Mouse (Mus musculus) adipocyte (in vitro differentiated cells): ENCODE data around the gene Mnt.

ENCODE experiments used
- DNase-seq: peaks from one replicate; pipeline ENCODE4 v3.0.0-alpha.2; 2016; ENCODE audit warnings: low spot score

The Mnt gene

DNA sequence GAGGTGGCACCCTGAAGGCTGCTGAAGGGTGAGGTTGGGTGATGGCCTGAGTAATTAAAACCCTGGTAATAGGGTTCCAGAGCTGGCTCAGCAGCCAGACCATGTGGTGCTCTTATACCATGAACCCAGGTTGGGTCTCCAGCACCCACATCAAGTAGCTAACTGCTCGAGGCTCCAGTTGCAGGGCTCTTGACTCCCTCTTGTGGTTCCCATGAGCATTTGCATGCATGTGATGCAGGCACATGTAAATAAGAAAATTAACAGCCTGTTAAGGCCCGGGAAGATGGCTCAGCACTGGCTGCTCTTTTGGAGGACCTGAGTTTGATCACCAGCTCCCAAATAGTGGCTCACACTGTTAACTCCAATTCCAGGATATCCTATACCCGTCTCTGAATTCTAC lies 15.1 kb downstream of the Mnt start:
- DNase-seq, result no peak

DNA sequence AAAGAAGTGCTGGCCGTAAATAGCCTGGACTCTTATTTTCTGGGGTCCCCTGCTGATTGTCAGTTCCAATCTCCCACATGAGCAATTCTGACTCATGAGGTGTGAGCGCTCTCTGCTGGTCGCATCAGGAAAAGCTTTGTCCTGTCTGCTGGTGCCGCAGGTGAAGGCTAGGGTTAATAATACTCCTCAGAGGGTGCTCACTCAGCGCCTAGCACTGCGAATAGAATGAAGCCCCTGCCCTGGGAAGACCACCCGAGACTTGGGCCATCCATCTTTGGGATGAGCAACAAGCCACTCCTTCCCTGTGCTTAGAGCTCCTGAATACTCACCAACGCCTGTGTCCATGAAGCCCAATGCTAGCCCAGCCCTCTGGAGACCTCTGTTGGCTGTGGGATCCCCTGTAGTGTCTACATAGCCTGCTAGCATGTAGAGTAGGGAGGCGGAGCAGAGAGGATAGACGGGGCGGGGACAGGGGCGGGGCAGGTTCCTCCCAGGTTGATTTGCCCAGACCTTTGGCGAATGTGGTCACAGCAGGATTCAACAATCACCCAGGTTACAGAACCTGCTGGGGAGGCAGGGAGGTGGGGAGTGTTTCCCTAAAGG lies 17.3 kb downstream of the Mnt start:
- peak; percentile 77 for DNase-seq

DNA sequence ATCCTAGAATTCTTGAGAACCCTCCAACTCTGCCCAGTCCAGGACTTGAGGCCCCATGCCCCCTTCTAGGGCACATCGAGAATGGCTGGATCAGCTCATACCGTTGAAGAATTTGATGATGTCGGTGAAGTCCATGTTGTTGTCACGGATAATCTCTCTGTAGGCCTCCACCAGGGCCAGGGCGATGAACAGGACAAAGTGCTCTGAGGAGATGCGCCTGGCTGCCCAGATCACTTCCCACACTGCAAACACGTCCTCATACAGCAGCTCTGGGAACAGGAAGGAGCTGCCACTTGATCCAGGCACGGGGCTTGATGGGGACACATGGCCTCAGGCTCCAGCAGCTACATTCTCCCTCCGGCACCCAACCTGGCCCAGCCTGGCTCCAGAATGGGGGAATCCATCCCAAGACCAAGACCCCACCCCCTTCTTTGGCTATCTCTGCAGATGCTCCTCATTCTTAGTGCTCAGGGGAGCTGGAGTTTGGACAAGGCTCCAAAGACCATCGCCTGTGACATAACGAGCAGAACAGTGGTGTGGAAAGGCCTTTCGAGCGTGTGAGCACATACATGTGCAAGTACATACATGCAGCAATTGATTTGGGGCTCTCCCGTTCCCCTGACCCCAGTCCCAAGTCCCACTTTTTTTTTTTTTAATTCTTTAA lies 20.4 kb downstream of the Mnt start:
- DNase-seq, result no peak

DNA sequence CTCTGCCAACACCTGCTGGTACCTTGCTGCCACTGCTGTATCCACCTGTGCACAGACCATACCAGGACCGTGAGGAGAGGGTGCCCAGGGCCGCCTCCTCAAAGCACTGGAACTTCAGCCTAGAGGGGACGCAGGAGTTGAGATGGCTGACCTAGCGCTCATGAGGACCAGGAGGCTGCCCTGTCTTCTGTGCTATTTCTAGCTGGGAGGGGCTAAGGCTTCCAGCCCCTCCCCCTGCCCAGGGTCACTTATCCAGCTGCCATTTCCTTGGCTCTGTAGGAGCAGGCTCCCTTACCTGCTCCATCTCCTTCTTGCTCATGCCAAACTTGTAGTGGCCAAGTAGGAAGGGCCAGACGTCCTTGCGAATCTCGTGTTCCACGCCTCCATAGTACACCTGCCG lies 27.0 kb downstream of the Mnt start:
- DNase-seq, result no peak

DNA sequence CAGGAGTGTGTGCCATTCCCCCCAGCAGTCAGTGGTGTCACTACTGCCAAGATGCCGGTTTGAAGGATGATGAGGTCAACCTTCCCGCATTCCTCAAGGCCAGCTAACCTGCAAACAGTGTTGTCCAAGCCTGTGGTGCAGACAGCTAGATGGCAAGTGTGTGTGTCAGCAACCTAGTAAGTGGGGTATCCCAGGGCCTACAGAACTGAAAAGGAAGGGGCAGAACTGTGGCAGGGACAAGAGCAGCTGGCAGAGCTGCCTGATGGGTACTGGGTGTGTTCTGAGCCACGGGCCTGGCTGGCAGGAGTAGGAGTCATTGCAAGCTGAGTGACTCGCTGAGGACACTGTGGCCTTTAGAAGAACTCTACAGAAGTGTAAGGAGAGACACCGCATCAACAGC lies 31.4 kb downstream of the Mnt start:
- DNase-seq, result no peak

DNA sequence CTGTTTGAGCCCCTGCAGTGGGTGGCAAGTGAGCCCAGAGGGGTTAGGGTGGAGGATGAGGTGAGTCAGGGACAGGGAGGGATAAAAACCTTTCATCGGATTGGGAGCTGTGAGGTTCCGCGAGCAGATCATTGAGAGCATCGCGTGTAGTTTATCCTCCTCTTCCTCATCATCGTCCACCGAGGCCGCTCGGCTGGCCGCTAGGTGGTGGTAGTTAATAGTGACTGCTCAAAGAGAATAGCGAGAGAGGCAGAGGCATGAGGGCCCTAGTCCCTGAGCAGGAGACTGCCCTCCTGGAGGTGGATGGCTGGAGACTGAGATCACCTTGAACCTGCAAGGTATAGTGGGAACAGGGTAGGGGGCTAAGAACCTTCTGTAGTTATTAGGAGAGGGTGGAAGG lies 32.8 kb downstream of the Mnt start:
- DNase-seq, result no peak

DNA sequence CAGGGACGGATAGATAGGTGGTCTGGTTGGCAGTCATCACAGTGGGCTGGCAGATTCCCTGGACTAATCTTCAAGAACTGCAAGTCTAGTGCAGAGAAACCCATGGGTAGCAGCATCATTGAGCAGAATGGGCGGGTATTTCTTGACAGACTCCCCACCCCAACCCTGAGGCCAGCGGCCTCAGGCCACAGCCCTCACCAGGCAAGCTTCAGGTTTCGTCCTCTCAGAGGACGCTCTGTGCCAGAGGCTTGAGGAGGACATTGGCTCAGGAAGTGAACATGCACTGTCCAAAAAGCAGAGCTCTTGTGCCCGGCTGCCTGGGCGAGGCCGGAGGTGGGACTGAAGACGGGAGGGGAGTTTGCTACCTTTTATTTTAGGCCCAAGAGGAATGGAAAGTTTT lies 33.7 kb downstream of the Mnt start:
- no peak for DNase-seq

DNA sequence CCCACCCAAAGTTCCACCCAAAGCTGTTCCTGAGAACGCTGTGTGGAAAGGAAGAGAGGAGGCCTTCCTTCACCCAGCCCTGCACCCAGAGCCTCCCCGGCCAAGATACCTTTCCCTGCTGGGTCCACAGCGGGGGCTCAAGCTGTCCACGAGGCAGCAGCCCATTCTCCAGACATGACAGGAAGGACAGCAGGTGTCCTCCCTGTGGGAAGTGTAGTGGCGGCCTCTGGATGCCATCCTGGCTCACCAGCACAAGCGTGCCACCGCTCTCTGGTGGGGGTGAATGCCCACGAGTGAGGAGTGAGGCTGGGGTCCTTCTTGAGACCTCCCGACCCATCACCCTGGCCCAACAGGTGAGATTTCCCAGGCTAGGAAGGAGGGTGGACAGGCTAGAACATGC lies 34.5 kb downstream of the Mnt start:
- DNase-seq, result no peak

DNA sequence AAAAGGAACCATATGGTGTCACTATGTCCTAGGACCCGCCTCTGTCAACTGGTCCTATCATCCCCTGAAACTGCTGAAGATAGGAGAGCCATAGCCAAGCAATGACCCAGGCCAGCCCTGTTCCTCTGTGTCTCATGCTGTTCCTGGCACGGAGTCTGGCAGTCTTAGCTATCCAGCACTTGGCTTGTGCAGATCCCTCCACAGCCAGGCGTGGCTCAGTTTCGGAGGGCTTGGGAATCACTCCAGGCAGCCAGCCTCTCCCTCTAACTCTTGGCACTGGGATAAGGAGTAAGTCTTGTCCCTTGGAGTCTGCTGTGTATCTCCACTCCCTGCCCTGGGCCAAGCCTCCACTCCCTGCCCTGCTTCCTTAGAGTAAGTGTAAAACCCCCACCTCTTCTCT lies 35.9 kb downstream of the Mnt start:
- DNase-seq, result peak; percentile 94

DNA sequence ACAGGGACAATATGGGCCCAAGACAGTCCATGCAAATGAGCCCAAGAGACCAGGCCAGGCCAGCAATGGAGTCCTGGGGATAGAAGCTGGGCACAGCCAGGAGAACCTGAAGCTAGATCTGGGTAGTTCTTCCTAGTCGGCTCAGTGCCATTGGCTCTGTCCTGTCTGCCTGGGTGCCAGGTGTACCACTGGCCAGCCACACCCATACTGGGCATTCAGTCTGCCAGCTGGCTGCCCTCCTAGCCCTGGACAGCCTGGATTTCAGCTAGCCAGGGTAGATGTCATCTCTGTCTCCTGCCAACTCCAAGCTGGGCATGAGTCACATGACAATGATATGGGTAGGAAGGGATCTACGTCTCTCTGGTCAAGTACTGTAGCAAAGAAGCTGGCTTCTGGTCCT lies 36.5 kb downstream of the Mnt start:
- peak; percentile 97 for DNase-seq

DNA sequence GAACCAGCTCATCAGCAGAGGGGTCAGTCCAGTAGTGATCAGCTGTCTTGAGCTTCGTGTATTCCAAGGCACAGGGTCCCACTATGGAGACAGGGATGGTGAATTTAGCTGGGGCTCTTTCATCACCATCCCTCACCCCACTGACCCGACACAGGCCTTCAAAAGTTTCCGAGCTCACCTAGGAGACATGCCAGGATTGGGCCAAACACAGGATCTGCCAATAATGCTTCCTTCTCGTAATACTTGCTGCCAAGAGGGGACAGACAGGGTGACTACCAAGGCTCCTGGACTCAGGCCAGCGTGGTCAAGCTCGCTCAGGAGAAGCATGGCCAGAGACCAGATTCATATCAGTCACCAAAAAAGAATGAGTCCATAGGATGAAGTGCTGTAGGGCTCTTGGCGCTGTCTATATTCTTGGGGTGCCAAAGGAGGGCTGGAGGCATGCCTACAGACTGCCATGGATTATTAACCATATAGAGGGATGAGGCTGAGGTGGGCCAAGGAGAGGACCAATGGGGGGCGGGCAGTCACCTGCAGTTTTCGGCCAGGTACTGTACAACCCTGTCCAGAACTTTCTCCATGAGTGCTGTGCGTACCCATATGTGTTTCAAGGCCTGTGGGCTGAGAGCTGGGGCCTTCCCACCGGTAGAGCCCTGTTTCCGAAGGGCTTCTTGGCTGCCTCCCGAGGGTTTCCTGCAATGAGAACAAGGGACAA lies 37.5 kb downstream of the Mnt start:
- no peak for DNase-seq

DNA sequence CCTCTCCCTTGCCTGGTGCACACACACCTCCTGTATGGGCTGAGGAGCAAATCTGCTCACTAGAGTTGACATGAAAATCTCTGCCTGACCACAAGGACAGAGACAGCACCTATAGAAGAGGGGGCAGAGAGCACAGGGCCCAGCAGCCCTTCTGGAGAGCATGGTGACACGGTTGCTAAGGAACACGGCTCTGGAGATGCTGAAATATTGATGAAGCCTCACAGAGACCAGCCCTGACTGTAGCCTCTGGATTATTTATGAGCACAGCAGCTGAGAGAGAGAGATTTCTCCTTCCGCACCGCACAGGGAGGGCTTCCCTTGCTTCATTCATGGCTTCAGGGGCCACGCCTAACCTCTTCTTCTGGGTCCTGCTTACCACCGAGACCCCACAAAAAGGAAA lies 38.9 kb downstream of the Mnt start:
- DNase-seq, result no peak

DNA sequence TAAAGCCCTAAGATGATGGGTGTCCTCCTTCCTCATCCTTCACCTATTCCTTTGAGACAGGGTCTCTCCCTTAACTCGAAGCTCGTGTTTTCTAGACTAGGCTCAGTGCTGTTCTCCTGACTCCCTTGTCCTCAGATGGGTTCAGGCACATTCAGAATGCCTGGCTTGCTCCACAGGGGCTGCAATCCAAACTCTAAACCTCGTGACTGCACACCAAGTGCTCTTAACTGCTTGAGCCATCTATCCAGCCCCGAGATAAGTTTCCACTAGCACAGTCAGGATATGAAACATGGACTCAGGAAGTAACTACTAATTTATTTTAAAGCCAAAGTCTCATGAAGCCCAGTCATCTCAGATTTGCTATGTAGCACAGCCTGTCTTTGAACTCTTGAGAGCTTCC lies 39.8 kb downstream of the Mnt start:
- DNase-seq, result no peak

DNA sequence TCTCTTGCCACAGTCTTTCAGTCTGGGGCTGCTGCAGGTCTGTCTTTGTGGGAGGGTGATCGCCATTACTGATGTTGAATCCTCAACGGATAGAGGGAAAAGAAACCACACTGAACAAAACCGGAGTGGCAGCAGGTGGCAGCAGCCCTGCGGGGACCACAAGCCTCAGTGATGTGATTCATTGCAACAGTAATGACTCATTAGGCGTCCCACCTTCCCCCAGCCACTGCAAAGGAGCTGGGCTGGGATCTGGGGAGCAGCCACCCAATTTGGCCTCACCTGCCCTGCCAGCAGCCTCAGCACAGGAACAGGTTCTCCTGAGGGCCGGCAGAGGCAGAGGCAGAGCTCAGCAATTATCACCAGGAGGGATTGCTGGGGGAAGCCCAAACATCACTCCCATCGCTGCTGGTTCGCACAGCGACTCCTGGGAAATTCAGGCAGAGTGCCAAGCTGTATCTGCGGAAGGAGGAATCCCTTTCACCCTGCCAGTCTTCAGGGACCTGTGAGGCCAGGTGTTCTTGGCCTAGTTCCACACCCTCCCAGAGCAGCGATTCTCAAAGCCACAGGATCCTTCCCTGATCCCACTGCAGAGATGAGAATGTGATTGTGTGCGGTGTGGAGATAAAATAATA lies 40.4 kb downstream of the Mnt start:
- DNase-seq, result no peak

DNA sequence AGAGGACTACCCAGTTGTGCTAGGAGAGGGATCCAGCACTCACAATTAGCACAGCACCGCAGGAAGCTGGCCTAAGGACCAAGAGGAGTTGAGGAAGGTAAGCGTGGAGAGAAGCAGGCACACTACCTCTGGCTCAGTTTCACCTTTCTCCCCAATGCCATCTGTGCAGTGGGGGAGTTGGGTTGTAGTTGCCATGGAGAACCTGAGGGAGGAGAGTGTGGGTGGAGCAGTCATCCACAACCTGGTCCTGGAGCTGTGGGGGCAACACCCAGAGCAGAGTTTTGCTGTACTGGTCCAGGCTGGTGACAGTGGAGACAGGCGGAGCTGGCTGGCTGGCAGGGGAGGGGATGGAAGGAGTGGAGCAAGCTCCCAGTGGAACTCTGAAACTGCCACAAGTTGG lies 43.9 kb downstream of the Mnt start:
- DNase-seq, result no peak

DNA sequence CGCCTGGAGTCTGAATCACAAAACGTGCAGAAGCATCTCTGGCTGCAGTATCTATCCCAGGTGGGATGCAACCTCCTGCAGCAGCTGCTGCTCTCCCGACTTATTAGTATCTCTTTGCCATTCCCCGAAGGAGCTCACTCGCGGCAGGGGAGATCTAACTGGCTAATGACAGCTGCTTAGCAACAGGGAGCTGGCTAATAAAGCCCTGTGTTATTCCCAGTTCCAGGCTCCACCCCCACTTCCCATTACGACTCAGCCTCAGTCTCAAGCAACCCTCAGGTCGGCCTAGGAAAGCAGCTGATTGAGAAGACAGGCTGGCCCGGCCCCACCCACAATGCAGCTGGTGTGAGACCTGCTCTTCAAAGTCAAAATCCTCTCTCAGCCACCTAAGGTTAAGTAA lies 46.1 kb downstream of the Mnt start:
- peak; percentile 45 for DNase-seq

DNA sequence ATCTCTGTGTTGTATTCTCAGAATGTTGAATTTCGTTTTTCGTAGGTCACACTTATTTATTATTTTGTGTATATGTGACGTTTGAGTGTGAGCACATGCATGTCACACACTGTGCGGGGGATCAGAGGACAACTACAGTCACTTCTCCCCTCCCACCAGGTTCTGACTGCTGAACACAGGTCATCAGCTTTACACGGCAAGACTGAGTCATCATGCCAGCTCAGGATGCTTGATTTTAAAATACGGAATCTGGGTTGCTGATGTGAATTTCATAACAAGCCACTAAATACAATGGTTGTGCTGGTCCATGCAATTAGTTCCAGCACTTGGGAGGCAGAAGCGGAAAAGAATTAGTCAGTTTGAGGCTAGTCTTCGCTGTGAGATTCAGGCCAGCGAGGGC lies 50.3 kb downstream of the Mnt start:
- no peak for DNase-seq

DNA sequence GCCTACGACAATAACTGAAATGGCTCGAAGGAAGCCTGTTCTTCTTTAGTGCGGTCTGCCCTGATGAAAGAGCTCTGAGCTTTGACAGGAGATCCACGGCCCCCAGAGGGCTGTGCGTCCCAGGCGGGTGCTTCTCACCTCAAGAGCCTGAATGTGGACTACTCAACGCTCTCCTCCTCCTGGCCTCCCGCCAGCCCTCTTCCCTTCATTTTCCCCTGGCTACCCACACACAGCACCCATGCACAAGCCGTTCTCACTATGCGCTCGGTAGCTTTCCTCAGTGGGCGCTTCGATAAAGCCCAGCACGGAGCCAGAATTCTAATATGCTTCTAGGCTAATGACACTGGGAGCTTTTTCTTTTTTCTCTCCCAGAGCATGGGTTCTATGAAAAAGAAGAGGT lies 51.3 kb downstream of the Mnt start:
- DNase-seq, result no peak

DNA sequence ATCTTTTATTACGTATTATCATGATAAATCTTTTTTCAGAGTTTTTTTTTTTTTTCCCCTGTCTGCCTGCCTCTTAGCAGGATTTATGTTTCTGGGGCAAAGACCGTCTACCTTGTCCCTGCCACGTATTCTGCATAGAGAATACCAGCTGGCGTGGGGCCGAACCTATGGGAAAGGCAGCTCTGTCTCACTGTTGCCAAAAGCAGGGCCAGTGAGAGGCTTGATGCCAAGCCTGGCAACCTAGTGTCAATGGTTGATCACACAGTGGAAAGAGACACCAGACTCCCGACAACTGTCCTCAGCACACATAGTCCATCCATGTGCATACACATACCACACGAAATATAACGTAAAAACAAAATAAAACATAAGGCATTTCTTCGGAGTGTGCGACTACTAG lies 52.4 kb downstream of the Mnt start:
- peak; percentile 69 for DNase-seq

DNA sequence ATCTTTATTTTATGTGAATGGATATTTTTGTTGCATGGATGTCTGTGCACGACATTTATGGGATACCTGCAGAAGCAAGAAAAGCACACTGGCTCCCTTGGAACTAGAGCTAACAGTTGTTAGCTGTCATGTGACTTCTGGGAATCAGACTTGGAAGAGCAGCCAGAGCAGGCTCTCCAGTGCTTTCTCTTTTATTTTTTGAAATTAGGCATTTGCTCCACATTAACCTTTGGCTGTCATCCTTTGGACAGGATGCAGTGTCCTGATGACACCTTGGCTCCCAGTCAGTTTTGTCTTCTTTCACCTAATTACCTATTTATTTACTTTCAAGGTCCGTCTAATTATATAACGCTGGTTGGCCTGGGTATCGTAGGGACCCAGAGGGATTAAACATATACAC lies 63.9 kb downstream of the Mnt start:
- DNase-seq, result peak; percentile 64
